ENCODE assay signal across 9 mouse cellular contexts in the genomic region with DNA sequence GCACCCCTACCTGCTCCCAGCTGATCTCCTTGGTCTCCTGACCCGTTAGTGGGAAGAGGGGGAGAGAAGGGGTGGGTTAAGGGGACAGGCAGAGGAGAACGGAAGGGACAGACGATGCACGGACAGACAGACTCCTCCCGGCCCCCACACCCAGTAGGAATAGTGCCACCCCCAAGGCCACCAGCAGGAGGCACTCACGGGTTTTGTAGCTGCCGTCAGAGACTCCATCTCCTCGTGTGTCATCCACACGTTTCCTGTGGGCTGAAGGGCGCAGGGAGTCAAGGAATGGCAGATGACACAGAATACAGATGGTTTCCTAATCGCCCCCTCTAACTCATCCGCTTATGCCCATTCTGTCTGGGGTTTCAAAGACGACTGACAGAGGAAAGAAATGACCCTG. TPM values are rescaled to one million over a fixed set of nuclear protein-coding genes. Genes with fewer than 3 reads are reported as not detected.
A peak's percentile ranks its signal among the peaks of the same experiment; 100 is the strongest.
DNase-seq lines count a peak whose midpoint lies in the region; ATAC-seq lines count a peak whose summit lies in the region.
"Had no signal": no experiment of that assay in that cellular context is flagged by ENCODE, and none has a peak within 500 bp of the region (broad histone marks: within the 10 kb centered on the region; RNA-seq: fewer than 3 reads in every experiment).

No protein-coding gene starts in this region.

- no peak overlapping the region for H3K4me3 ChIP-seq in heart, embryonic 12.5 days
- H3K4me3 ChIP-seq in hindbrain, embryonic 14.5 days (replicated peaks; ENCODE audit: low read length): no peak overlapping the region
- H3K4me3 ChIP-seq: hindbrain, embryonic 12.5 days had no signal

- ATAC-seq in heart, embryonic 12.5 days (ENCODE audit: insufficient number of reproducible peaks, low FRiP score): no peak
- no peak for ATAC-seq in hindbrain, embryonic 14.5 days (ENCODE audit: low FRiP score)

- peaks cover 29% of the 10 kb centered on the region for H3K4me1 ChIP-seq in heart, embryonic 12.5 days (replicated peaks)
- peaks cover 18% of the 10 kb centered on the region; the same call in 1 of the 2 replicates for H3K4me1 ChIP-seq in hindbrain, embryonic 14.5 days (replicated peaks; ENCODE audit: control insufficient read depth, insufficient read depth, low read length)

- peaks cover 21% of the 10 kb centered on the region for H3K27me3 ChIP-seq in heart, embryonic 12.5 days (replicated peaks)
- H3K27me3 ChIP-seq in hindbrain, embryonic 14.5 days (ENCODE audit: control insufficient read depth, insufficient read depth, low read length): no peaks in the 10 kb centered on the region

- no peaks in the 10 kb centered on the region for H3K36me3 ChIP-seq in heart, embryonic 12.5 days
- peaks cover 61% of the 10 kb centered on the region for H3K36me3 ChIP-seq in hindbrain, embryonic 14.5 days (replicated peaks; ENCODE audit: control insufficient read depth, insufficient read depth)

- no peaks in the 10 kb centered on the region for H3K9me3 ChIP-seq in heart, embryonic 12.5 days (replicated peaks)
- H3K9me3 ChIP-seq in hindbrain, embryonic 14.5 days (ENCODE audit: control insufficient read depth, low read length): no peaks in the 10 kb centered on the region
- H3K9me3 ChIP-seq: hindbrain, embryonic 12.5 days had no signal

- no peak overlapping the region for H3K27ac ChIP-seq in heart, embryonic 12.5 days (ENCODE audit: poor library complexity, severe bottlenecking)
- no peak overlapping the region for H3K27ac ChIP-seq in hindbrain, embryonic 14.5 days
- H3K27ac ChIP-seq: hindbrain, embryonic 12.5 days had no signal

- peak; percentile 39 for DNase-seq in heart, postnatal 4 days
- DNase-seq in right cerebral cortex, postnatal 14 days: peak; percentile 40
- DNase-seq in right cerebral cortex, postnatal 36 days (ENCODE audit: low spot score in 2 of 2): no peak
- peak; percentile 89 for DNase-seq in R1 (ENCODE audit: low read depth, low spot score)
- peak; percentile 32 for DNase-seq in thymus, postnatal 25 days
- no peak for DNase-seq in hindbrain, embryonic 14.5 days (ENCODE audit: low spot score)
- no peak for DNase-seq in layer of hippocampus, postnatal 36 days

- H3K9ac ChIP-seq in heart, embryonic 12.5 days: no peak overlapping the region
- H3K9ac ChIP-seq in hindbrain, embryonic 14.5 days: no peak overlapping the region
- H3K9ac ChIP-seq: hindbrain, embryonic 12.5 days had no signal

- WGBS in heart, embryonic 12.5 days: 23% methylated on average over 13 of the region's 13 CpGs
- 38% methylated on average over 13 of the region's 13 CpGs for WGBS in hindbrain, embryonic 14.5 days

- no peak overlapping the region for H3K4me2 ChIP-seq in heart, embryonic 12.5 days
- H3K4me2 ChIP-seq in hindbrain, embryonic 14.5 days (replicated peaks): no peak overlapping the region
- H3K4me2 ChIP-seq: hindbrain, embryonic 12.5 days had no signal

RNA-seq across cellular contexts. Expression of a gene that starts 8.5 kb away (rescaled TPM):
- 100 to 1,000 TPM; 182 to 202 TPM for total RNA-seq in heart, postnatal 4 days (2021)
- 25.5 and 26.9 TPM in 2 replicates for polyA plus RNA-seq in heart, embryonic 12.5 days (2016; fragmentation: Nextera tagmentation; extraction: Ambion mirVana)
- polyA plus RNA-seq in hindbrain, embryonic 14.5 days (2014; fragmentation: Nextera tagmentation; extraction: Ambion mirVana): 0.20 and 0.41 TPM in 2 replicates
- under 1 TPM; 0.20 to 0.46 TPM for total RNA-seq in layer of hippocampus, postnatal 36 days (2021)

RNA-seq across cellular contexts. Expression of a gene that starts 10.0 kb away (rescaled TPM):
- total RNA-seq in heart, postnatal 4 days (2021): 10 to 100 TPM; 26.2 to 29.2 TPM
- polyA plus RNA-seq in heart, embryonic 12.5 days (2016; fragmentation: Nextera tagmentation; extraction: Ambion mirVana): 15.2 and 15.4 TPM in 2 replicates
- 7.8 and 9.3 TPM in 2 replicates for polyA plus RNA-seq in hindbrain, embryonic 14.5 days (2014; fragmentation: Nextera tagmentation; extraction: Ambion mirVana)
- total RNA-seq in layer of hippocampus, postnatal 36 days (2021): 10 to 100 TPM; 12.9 to 14.8 TPM

RNA-seq across cellular contexts. Expression of a gene that starts 23.3 kb away (rescaled TPM):
- under 1 TPM; 0.26 to 0.34 TPM for total RNA-seq in heart, postnatal 4 days (2021)
- polyA plus RNA-seq in heart, embryonic 12.5 days (2016; fragmentation: Nextera tagmentation; extraction: Ambion mirVana): 2.6 and 3.3 TPM in 2 replicates
- 29.8 and 32.3 TPM in 2 replicates for polyA plus RNA-seq in hindbrain, embryonic 14.5 days (2014; fragmentation: Nextera tagmentation; extraction: Ambion mirVana)
- 100 to 1,000 TPM; 126 to 128 TPM for total RNA-seq in layer of hippocampus, postnatal 36 days (2021)

RNA-seq across cellular contexts. Expression of a gene that starts 26.8 kb away (rescaled TPM):
- 1 to 10 TPM; 1.5 to 2.4 TPM for total RNA-seq in heart, postnatal 4 days (2021)
- polyA plus RNA-seq in heart, embryonic 12.5 days (2016; fragmentation: Nextera tagmentation; extraction: Ambion mirVana): 0.82 and 1.1 TPM in 2 replicates
- 34.8 and 37.9 TPM in 2 replicates for polyA plus RNA-seq in hindbrain, embryonic 14.5 days (2014; fragmentation: Nextera tagmentation; extraction: Ambion mirVana)
- total RNA-seq in layer of hippocampus, postnatal 36 days (2021): 100 to 1,000 TPM; 133 to 154 TPM

RNA-seq across cellular contexts. Expression of a gene that starts 52.0 kb away (rescaled TPM):
- total RNA-seq in heart, postnatal 4 days (2021): 100 to 1,000 TPM; 203 to 223 TPM
- 169 and 173 TPM in 2 replicates for polyA plus RNA-seq in heart, embryonic 12.5 days (2016; fragmentation: Nextera tagmentation; extraction: Ambion mirVana)
- 61.4 and 72.3 TPM in 2 replicates for polyA plus RNA-seq in hindbrain, embryonic 14.5 days (2014; fragmentation: Nextera tagmentation; extraction: Ambion mirVana)
- 100 to 1,000 TPM; 379 to 450 TPM for total RNA-seq in layer of hippocampus, postnatal 36 days (2021)

Comparison
In these comparisons a context has a peak if more than half of its experiments do, and no peak if none do; other contexts are left out.
1. DNase-seq: peak in heart, postnatal 4 days (single experiment), right cerebral cortex, postnatal 14 days (single experiment), R1 (single experiment) and thymus, postnatal 25 days (single experiment); none in right cerebral cortex, postnatal 36 days (0 of 2), hindbrain, embryonic 14.5 days (single experiment) and layer of hippocampus, postnatal 36 days (0 of 2).
2. RNA of a gene that starts 8.5 kb away (total RNA-seq): 182 to 202 TPM in heart, postnatal 4 days; 0.20 to 0.46 TPM in layer of hippocampus, postnatal 36 days; every median in the first group is over 100 times any median in the second.
3. RNA of a gene that starts 23.3 kb away (total RNA-seq): 126 to 128 TPM in layer of hippocampus, postnatal 36 days; 0.26 to 0.34 TPM in heart, postnatal 4 days; every median in the first group is over 10 times any median in the second.